Mouse (Mus musculus): ENCODE results near the gene Foxp1.

Foxp1 gene

DNA sequence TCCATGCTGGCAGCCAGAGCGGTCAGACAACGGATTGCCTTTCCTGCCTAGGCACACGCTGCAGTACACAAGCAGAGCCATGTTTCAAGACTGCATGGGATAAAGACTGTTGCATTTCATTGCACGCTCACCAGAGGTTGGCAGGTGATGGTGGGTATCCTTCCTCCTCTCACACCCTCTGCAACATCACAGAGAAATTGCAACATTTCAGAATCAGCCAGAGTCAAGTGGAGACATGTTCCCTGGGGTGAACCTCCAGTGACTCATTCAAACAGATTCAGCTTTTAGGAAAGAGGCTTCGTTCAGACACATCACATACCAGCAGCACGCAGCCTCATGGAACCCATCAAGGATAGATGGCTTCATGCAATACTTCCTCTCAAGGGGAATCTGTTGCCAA is 130.0 kb downstream of the Foxp1 start:
- in situ Hi-C loops (cut with MboI) = no loop called here

DNA sequence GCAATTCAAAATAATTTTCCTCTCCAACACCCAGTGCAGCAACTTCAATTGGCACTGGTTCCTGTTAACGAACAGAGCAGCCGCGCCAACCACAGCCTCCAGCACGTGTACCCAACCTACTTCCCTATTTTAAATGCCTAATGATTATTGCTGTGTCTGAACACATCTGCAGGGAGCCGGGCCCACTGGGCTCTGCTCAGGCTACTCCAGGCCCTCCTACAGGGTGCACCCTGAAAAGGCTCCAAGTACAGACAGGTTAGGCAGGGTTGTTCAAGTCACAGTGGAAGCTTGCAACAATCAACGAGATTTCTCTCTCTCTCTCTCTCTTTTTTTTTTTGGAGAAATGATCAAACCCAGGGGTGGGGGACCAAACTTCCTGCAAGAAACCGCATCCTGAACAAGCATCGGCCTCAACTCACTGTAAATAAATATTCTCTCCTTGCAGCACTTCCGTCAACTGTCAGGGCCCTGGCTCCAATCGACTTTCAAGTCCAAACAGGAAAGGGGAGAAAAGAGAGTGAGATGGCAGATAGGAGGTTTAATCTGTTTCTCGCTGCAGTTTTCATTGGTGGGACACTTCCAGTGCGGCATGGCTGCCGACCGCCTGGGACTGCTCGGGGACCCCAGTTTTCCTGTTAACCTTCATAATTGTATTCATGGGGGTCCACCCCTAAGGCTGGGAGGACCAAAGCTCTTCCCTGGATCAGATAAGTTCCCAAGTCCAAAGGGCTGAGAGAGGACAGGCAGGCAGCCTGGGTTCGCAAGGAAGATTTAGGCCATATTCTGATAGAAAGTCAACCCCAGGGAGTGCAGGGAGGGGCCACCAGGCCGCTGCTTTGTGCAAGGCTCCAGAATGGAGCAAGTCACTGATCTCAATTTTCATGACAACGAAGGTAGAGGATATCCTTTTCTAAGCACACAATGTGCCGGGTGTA is 133.5 kb downstream of the Foxp1 start:
- in situ Hi-C loops (cut with MboI) = no loop called here

DNA sequence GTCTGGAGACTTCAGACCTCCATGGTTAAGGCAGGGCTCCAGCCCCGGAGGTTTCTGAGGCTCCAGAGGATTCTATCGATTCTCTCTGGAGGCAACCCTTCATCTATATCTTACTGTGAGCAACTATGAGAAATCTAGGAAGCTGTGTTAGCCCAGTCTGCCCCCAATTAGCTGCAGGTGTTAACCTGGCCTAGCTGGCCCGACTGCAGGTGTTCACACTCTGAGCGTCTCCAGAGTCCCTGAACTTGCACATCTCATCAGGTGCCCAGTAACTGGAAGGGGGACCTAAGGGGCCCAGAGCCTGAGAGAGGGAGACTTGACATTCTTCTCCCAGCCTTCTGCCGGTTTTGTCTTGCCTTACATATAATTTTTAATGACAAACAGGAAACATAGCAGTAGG is 134.5 kb downstream of the Foxp1 start:
- in situ Hi-C loops (cut with MboI) = no loop called here

DNA sequence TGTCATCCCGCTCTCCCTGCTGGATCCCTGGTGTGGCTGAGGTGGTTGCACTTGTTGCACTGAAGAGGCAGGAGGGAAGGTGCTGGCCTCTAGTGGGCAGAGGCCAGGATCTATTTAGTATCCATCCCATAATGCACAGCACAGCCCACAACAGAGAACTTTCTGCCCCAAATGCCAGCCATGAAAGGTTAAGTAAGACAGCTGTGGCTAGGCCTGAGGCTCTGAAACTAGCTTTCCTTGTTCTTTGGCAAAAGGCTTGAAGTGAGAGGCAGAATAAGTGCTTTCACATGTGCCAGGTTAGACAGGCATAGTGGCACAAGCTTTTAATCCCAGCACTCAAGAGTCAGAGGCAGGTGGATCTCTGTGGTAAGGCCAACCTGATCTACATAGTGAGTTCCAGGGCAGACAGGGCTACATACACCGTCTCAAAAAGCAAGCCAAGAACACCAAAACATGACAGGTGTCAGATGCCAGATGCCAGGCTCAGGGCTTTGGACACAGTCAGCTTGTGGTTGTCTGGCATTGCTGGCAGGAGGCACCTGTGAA is 137.4 kb downstream of the Foxp1 start:
- in situ Hi-C loops (cut with MboI) = no loop called here

DNA sequence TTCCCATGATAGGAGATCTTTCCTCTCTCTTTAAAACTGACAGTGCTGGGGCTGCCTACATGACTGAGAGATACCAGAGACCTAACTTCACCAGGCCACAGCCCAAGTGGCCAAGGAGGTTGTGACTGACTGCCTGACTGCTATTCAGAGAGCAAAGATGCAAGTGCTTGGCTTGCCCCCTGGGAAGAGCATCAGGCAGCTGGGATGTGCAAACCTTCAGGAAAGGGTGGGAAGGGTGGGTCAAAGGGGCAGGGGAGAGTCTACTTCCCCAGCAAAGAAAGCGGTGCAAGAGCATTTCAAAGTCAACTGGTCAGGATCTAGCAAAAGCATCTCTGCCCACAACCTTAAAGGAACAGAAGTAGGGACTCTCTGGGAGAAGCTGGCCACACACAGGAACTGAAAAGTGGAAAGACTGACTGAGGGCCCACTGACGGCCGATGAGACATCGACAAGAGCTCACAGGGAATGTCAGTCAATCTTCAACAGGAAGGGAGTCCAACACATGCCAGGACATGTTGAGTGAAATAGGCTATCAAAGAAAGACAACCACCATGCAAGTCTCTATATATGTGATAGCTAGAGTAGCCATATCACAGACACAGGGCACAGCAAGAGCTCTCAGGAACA is 138.6 kb downstream of the Foxp1 start:
- in situ Hi-C loops (cut with MboI) = no loop called here

DNA sequence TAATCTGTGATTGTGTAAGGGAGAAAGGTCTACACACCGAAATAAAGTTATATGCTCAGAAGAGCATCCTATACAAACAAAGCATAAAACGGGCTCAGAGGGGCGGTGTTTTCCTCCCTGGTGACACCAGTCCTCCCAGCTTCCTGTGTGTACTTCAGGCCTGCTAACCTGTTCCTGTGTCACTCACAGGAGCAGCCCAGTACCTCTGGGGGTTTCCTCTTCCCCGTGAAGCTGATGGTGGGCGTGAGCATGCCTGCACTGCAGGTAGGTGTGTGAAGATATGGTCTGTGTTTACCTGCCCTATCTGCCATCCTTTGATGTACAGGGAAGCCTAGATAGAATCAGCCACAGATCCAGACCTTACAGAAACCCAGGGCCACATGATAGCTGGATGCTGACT is 142.4 kb downstream of the Foxp1 start:
- in situ Hi-C loops (cut with MboI) = no loop called here

DNA sequence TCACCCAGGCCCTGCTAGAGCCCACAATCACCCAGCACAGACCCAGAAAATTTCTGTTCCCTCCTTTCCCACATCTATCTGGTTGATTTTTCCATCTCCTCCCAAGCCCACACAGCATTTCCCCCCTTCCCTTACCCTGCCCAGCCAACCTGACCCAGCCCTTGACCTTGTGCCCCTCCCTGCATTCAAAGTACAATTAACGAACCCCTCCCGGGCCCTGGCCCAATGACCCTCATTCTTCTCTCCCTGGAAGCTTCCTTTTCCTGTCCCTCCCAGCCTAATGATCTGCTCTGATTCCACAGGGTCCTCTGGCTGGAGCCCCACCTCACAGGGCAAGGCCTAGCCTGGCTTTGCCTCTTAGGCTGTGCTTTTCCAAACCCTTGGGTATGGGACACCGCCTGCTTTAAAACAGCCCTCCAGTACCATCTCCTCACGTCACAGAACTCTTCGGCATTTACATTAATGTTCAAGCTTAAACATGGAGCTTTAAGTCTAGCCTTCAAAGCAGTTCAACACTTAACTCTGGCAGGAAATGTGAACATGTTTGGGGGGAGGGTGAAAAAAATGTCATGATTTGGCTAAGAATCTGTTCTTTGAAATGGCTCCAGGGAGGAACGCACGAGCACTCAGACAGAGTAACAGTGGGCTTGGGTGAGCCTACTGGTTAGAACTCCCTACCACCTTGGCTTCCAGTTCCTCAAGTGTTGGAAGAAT is 143.4 kb downstream of the Foxp1 start:
- in situ Hi-C loops (cut with MboI) = no loop called here

DNA sequence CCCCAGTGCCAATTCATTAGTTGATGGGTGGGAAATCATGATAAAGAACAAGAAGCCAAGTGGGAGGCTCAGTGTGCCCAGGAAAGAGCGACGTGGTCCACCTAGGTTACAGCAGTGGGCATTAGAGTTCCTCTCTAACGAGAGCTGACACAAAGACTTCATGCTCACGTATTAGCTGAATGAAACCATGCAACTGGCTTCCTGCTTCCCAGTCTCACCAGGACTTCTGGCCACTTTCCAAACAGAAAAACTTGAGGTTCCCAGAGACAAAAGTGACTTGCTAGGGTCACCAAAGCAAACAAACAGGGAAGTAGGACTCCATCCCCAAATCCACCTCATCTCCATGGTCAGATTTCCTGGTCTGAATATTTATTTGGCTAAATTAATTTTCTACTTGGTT is 144.8 kb downstream of the Foxp1 start:
- in situ Hi-C loops (cut with MboI) = no loop called here

DNA sequence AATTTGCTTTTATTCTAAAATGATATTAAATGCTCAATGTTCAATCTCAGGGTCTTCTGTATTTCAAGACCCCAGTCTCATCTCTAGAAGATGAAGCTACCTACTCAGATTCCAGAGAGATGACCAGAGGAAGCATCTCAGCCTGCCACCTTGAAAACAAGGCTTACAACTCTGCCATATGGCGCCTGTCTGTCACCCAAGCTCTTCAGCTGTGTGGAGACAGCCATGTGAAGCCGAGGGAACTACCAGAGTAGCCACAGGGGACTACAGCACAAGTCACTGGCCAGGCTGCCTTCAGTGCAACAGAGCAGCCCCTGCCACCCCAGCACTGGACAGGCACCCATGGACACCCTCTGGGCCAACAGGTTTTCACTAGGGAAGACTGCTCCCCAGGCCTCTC is 145.4 kb downstream of the Foxp1 start:
- in situ Hi-C loops (cut with MboI) = no loop called here

DNA sequence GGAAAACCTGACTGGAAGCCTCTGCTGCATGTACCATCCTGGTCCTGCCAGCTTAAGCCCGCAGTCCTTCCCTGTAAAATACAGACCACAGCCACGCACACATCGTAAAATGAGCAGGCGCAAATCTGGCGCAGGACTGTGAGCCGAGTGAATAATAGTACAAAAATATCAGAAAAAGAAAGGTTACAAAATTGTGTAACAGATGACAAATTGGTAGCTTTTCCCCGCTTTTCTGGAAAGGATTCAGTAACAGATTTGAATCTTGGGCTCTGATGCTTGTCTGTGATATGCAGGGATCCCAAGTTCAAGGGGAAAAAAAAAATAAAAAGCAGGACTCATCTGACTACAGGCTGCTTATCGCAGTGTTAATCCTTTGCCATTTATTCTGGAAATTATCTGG is 145.8 kb downstream of the Foxp1 start:
- in situ Hi-C loops (cut with MboI) = no loop called here

DNA sequence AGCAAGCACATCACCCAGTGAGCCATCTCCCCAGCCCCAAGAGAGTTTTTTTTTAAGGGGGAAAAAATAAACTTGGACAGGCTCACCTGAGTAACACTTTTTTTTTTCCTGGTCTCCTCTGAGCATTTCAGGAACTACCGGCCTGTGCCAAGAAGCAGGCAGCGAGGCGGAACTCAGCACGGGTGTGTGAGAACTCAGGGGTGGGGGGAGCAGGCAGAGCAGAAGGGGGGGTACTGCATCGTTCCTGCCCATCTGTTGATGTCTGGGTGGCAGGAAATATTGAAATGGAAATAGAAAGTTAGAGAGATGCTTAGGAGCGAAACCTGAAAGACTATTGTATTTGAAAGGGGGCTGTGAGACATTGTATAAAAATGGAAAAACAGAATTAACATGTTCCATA is 146.7 kb downstream of the Foxp1 start:
- in situ Hi-C loops (cut with MboI) = no loop called here

DNA sequence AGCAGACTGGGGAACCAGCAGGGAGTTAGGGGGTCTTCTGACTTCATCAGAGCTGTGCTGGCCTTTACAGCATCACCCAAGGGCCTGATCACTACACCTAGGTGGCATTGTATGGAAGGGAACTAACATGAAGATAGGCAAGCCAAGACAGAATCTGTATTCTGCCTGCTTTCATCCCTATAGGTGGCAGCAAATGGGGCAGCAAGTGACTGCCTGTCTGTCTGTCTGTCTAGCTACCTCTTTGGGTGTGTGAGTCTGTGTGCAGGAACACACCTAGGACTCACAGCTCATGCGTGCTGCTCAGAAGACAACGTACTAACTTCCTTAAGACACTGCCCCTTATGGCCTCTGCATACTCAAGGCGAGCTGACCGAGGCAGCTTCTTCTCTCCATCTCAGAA is 147.1 kb downstream of the Foxp1 start:
- in situ Hi-C loops (cut with MboI) = no loop called here

DNA sequence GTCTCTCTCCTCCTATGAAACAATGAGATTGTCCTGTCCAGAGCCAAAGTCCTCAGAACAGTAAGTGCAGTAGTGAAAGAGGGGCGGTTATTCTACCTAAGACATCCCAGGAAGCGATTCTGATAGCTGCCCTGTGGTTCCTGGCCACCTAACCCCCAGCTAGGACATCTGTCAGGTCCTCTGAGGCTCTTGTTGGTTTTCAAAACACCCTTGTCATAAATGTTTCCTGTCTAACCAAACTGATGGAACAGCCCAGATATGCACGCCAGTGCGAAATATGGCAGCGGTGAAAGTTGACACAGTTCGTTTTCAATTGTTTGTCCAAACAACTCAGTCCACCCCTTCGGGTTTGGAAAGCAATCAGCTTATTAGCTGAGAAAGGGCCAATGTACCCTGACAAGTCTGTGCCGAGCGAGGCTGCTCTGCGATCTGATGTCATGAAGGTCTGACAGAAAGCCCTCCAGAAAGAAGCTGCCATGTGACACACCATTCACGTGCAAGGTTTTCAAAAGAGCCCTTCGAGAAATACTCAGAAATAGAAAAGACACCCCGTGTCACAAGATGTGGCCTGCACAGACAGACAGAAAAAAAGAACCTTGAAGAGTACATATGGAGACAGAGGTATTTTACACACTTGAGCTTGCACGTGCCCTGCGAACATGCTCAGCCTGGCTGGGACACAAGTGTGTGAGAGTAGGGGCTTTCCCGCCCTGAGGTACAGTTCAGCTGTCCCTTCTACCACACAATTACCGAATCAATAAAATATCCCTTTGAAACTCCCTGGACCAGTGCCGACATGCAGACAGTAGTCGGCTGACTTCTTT is 147.9 kb downstream of the Foxp1 start:
- in situ Hi-C loops (cut with MboI) = no loop called here

DNA sequence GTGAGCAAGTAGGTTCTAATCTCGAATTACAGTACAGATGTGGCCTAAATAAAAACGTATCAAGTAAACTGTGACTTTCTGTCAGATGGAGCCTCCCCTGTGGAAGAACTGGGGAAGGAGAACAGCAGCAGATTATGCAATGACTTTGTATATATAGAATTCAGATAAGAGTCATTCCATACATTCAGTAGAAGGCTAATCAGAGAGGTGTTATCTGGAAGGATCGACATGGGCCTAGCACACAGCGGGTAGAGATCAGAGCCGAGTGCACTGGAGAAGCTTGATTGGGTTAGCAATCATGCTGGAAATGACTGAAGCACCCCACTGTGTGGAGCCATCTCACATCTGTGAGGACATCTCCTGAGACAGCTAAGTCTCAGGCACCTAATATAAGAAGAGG is 150.1 kb downstream of the Foxp1 start:
- in situ Hi-C loops (cut with MboI) = no loop called here

DNA sequence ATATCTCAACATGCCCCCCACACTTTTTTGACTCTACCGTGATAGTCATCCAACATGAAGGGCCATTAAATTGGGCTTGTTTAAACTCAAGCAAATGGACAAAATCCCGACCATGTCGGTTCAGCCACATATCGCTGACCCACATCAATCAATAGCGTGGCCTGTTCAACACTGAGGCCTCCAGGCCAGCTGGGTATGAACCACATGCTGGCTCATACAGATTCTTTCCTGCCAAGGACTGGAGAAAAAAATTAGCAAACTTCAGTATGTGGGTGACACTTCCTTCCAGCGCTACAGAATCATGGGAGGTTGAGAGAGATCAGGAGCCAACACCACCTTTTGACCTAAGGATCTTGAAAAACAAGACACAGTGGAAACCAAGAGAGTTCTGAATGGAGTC is 150.5 kb downstream of the Foxp1 start:
- in situ Hi-C loops (cut with MboI) = no loop called here

DNA sequence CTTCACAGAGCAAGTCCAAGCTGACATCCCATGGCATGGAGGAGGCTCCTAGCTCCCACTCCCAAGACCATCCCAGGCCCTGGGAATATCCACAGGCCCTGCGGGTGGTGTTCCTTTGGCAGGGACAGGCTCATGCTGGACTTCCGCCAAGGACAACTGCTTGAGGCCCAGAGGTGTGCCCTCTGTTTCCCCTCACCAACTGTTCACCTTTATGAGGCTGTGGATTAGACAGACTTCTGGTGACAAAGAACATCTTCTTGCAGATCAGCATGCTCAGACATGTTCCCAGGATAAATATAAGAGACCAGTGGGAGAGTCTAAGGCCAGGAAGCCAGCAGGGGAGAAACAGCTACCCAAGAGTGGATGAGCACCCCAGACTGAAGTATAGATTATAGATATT is 152.6 kb downstream of the Foxp1 start:
- in situ Hi-C loops (cut with MboI) = no loop called here

DNA sequence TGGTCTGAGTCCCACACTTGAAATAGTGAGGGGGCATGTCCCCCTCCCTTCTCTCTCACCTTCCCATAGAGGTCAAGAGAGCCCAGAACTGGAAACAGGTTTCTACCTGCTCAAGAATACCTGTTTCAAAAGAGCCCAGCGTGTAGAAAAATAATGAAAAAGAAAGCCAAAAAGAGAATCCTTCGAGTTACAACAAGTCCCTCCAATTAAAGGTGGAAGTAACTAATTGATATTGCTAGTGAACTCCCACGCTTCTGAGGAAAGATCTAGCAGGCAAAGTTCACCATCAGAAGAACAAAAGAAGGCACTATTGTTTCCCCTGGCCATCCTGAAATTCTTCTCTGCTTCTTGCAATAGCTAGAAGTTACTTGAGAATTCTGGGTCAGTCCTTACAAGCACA is 153.4 kb downstream of the Foxp1 start:
- in situ Hi-C loops (cut with MboI) = no loop called here

DNA sequence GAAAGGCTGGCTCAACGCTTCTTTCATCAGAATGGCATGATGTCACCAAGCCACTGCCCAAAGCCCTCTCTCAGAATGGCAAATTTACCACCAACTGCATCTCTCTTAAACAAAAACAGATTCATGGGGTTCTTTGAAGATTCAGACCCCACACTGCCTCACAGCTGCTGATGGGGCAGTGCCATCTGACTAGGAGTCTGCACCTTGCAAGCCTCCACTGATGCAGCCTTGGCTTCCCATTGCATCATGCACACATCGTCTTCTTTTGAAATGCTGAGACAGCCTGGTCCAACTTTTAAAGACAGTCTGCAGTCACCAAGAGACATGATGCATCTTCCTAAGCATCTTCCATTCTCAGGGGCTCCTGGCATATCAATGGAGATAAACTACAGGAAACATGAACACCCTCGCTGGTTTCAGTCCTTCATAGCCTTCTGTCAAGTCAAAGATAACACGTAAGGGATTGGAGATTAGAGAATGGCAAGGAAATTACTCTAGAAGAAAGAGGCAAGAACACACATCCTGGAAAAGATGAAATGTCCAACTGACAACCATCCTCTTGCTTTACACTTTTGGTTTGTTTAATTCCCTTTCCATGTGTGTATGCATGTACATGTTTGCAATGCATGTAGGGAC is 154.3 kb downstream of the Foxp1 start:
- in situ Hi-C loops (cut with MboI) = no loop called here

DNA sequence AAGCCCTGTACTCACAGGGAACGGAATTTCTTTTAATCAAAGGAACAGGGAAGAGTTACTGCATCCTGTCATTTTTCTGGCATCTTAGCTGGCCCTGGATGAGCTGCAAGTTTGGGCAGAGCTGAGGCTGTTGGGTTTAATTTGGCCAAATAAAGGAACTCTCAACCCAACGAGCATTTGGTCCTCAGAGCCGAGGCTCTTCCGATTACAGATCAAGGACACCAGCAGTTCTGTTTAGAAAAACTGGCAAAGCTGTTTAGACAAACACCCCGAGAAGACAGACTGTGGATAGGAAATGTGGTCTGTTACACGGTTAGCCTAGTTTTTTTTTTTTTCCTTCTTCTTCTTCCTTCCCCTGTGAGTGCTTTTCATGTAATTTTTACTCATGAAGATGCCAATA is 158.0 kb downstream of the Foxp1 start:
- in situ Hi-C loops (cut with MboI) = no loop called here

DNA sequence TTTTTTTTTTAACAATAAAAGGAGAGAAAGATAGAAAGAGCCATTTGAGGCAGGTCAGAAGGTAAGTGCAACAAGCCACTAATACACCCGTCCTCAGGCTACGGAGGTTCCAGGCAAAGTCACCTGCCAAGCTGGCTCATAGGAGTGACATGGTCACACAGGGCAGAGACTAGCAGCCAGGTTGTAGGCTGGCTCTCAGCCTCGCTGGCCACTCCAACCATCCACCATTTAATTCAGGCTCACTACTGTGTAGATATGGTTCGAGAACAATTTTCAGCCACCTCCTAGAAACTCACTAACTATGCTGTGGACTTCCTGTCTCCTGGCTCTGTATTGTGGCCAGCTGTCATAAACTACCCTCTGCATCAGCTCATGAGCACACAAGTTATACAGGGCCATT is 161.9 kb downstream of the Foxp1 start:
- in situ Hi-C loops (cut with MboI) = no loop called here

DNA sequence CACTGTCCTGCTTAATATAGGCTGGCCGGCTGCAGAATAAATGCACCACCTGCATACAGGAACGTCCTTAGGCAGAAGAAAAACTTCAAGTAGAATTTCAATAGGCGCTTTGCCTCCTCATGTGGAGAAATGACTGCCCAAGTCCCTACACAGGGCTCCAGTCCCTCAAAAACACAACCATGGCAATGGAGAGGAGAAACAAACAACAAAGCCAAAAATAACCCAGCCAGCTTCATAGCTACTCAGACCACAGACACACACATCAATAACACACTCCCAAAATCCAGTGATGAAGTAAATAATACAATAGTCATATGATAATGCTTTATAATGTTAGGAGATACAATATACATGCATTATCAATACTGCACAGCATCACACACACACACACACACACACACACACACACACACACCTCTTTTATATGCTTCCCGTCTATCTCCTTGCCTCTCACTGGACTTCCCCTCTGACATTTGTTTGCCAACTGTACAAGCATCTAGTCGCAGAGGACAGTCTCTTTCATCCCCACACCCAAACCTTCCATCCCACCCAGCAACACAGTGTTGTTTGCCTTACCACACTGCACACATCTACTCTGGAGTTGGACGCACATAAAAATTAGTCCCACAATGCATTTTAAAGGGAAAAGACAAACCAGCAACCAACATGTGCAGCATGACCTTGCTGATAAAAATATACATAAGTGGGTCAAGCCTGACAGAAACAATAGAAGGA is 162.6 kb downstream of the Foxp1 start:
- in situ Hi-C loops (cut with MboI) = no loop called here

All from mature B cell (primary cell).